Comparison of ENCODE assay signal across 27 mouse cellular contexts in the genomic region with DNA sequence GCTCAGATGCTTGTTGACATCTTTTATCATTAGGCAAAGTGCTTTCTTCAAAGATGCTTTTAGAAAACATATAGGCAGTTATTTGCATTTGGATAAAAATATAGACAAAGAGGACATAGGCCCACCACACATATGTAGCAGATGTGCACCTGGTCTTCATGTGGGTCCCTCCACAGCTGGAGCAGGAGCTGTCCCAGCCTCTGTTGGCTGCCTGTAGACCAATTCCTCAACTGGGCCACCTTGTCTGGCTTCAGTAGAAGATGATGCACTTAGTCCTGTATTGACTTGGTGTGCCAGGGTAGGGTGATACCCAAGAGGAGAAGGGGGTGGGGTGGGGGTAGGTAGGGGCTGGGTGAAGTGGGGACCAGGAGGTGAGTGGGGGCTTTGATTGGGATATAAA.
"Had no signal": no experiment of that assay in that cellular context is flagged by ENCODE, and none has a peak within 500 bp of the region (broad histone marks: within the 10 kb centered on the region; RNA-seq: fewer than 3 reads in every experiment).

No protein-coding gene starts in this region.

- H3K9ac ChIP-seq: heart, embryonic 13.5 days; heart, embryonic 15.5 days; hindbrain, embryonic 12.5 days; intestine, embryonic 15.5 days; limb, embryonic 12.5 days had no signal

- DNase-seq: gastrocnemius, adult 2 months; gastrocnemius, postnatal 10 days; gastrocnemius, postnatal 25 days; heart, adult 2 months; heart, postnatal 14 days; heart, postnatal 4 days; kidney, adult 18-20 months; kidney, adult 8-10 months; kidney, postnatal 10 days; kidney, postnatal 25 days; kidney, postnatal 4 days; liver had no signal

- H3K27me3 ChIP-seq: heart, embryonic 13.5 days; heart, embryonic 15.5 days; hindbrain, embryonic 12.5 days; intestine, embryonic 15.5 days; limb, embryonic 12.5 days had no signal

- H3K4me1 ChIP-seq: hindbrain, embryonic 10.5 days; hindbrain, embryonic 12.5 days; intestine, embryonic 15.5 days; limb, embryonic 10.5 days; limb, embryonic 12.5 days had no signal

- H3K4me2 ChIP-seq: heart, embryonic 11.5 days; heart, embryonic 13.5 days; heart, embryonic 15.5 days; hindbrain, embryonic 12.5 days; hindbrain, embryonic 14.5 days; intestine, embryonic 15.5 days; limb, embryonic 12.5 days; liver, embryonic 11.5 days had no signal

- H3K27ac ChIP-seq: heart, embryonic 13.5 days; heart, embryonic 15.5 days; hindbrain, embryonic 10.5 days; hindbrain, embryonic 12.5 days; hindbrain, embryonic 14.5 days; intestine, embryonic 15.5 days; limb, embryonic 10.5 days; limb, embryonic 12.5 days had no signal

- ATAC-seq: hindbrain, embryonic 16.5 days; inflammation-experienced regulatory T-cells, adult 6 months; intestine, embryonic 15.5 days; intestine, postnatal 0 days had no signal

- H3K4me3 ChIP-seq: gastrocnemius, adult 2 months; heart, adult 2 months; heart, embryonic 13.5 days; heart, embryonic 15.5 days; hindbrain, embryonic 10.5 days; hindbrain, embryonic 12.5 days; intestine, embryonic 15.5 days; layer of hippocampus, adult 2 months; left cerebral cortex, adult 2 months; limb, embryonic 10.5 days; limb, embryonic 12.5 days had no signal

- H3K36me3 ChIP-seq: hindbrain, embryonic 10.5 days; hindbrain, embryonic 12.5 days; intestine, embryonic 15.5 days; limb, embryonic 10.5 days; limb, embryonic 12.5 days had no signal

- H3K9me3 ChIP-seq: heart, embryonic 13.5 days; heart, embryonic 15.5 days; hindbrain, embryonic 10.5 days; hindbrain, embryonic 12.5 days; intestine, embryonic 15.5 days; limb, embryonic 10.5 days; limb, embryonic 12.5 days had no signal
